Mouse (Mus musculus): ENCODE data around the gene Tcta. TPM values are rescaled to one million over a fixed set of nuclear protein-coding genes. Genes with fewer than 3 reads are reported as not detected.
A peak's percentile ranks its signal among the peaks of the same experiment; 100 is the strongest.

Gene Tcta
- polyA plus RNA-seq, 1 experiment: 10.5 TPM

- Histone ChIP-seq H3K4me3 (ENCODE audit: insufficient read depth, low read length) (peak overlapping the region; percentile 94), H3K27ac (ENCODE audit: insufficient read depth, low read depth, low read length) (peak overlapping the region; percentile 70), H3K4me1 (ENCODE audit: control insufficient read depth, insufficient read depth, low read length) (peaks cover 47% of the 10 kb centered on the region)
- TF ChIP-seq POLR2A (IDR thresholded peaks at IDR 0.05; ENCODE audit: borderline replicate concordance, low read depth, low read length): no peak
- TF ChIP-seq CTCF (IDR thresholded peaks at IDR 0.05; ENCODE audit: low read depth, low read length): no peak
Observed at GRCm38 (mm10) chr9:108263131-108263681, 42.8 kb downstream of the Tcta start.

GRCm38 (mm10) chr9:108262494-108263049 lies 43.4 kb downstream of the Tcta start:
- H3K27ac ChIP-seq (ENCODE audit: insufficient read depth, low read depth, low read length): no peak overlapping the region
- H3K4me1 ChIP-seq (ENCODE audit: control insufficient read depth, insufficient read depth, low read length): peaks cover 52% of the 10 kb centered on the region
- H3K4me3 ChIP-seq (ENCODE audit: insufficient read depth, low read length): peak overlapping the region; percentile 94
- no peak for TF ChIP-seq POLR2A (IDR thresholded peaks at IDR 0.05; ENCODE audit: borderline replicate concordance, low read depth, low read length)
- no peak for TF ChIP-seq CTCF (IDR thresholded peaks at IDR 0.05; ENCODE audit: low read depth, low read length)

GRCm38 (mm10) chr9:108261865-108262264 lies 44.1 kb downstream of the Tcta start:
- Histone ChIP-seq H3K4me1 (ENCODE audit: control insufficient read depth, insufficient read depth, low read length) (peaks cover 58% of the 10 kb centered on the region), H3K4me3 (ENCODE audit: insufficient read depth, low read length) (no peak overlapping the region), H3K27ac (ENCODE audit: insufficient read depth, low read depth, low read length) (no peak overlapping the region)
- TF ChIP-seq CTCF (IDR thresholded peaks at IDR 0.05; ENCODE audit: low read depth, low read length) (no peak), POLR2A (IDR thresholded peaks at IDR 0.05; ENCODE audit: borderline replicate concordance, low read depth, low read length) (no peak)

- H3K4me1 ChIP-seq (ENCODE audit: control insufficient read depth, insufficient read depth, low read length): peaks cover 59% of the 10 kb centered on the region
- TF ChIP-seq POLR2A (IDR thresholded peaks at IDR 0.05; ENCODE audit: borderline replicate concordance, low read depth, low read length): no peak
- TF ChIP-seq CTCF (IDR thresholded peaks at IDR 0.05; ENCODE audit: low read depth, low read length): no peak
Observed at GRCm38 (mm10) chr9:108260526-108260925, 45.4 kb downstream of the Tcta start.

More at GRCm38 (mm10) chr9:108260526-108260925, 45.4 kb downstream of the Tcta start:
- Histone ChIP-seq H3K27ac (ENCODE audit: insufficient read depth, low read depth, low read length) (peak overlapping the region; percentile 82), H3K4me3 (ENCODE audit: insufficient read depth, low read length) (no peak overlapping the region)

Other genes with a start within 250 kb of the Tcta start
- gene Mst1, start 225.7 kb downstream of the Tcta start, polyA plus RNA-seq (2012; ENCODE audit: insufficient read depth, insufficient read length, missing spikeins): not detected in 2 replicates
- gene Rnf123, start 222.8 kb downstream of the Tcta start, polyA plus RNA-seq (2012; ENCODE audit: insufficient read depth, insufficient read length, missing spikeins): 23.5 and 24.9 TPM in 2 replicates
- gene Apeh, start 211.6 kb downstream of the Tcta start, polyA plus RNA-seq (2012; ENCODE audit: insufficient read depth, insufficient read length, missing spikeins): 52.2 and 52.7 TPM in 2 replicates
- gene Bsn, start 115.8 kb downstream of the Tcta start, polyA plus RNA-seq (2012; ENCODE audit: insufficient read depth, insufficient read length, missing spikeins): 2.5 and 3.0 TPM in 2 replicates
- gene Dag1, start 42.2 kb downstream of the Tcta start, polyA plus RNA-seq (2012; ENCODE audit: insufficient read depth, insufficient read length, missing spikeins): 34.5 and 37.5 TPM in 2 replicates
- 13.5 and 15.3 TPM in 2 replicates for gene Nicn1, start 15.7 kb downstream of the Tcta start, polyA plus RNA-seq (2012; ENCODE audit: insufficient read depth, insufficient read length, missing spikeins)
- gene Amt, start 9.3 kb downstream of the Tcta start, polyA plus RNA-seq (2012; ENCODE audit: insufficient read depth, insufficient read length, missing spikeins): 4.5 and 6.5 TPM in 2 replicates
- gene Rhoa, start within 50 bp of the Tcta start, polyA plus RNA-seq (2012; ENCODE audit: insufficient read depth, insufficient read length, missing spikeins): 499 and 511 TPM in 2 replicates
- gene Gpx1, start 32.7 kb upstream of the Tcta start, polyA plus RNA-seq (2012; ENCODE audit: insufficient read depth, insufficient read length, missing spikeins): 531 and 533 TPM in 2 replicates
- gene Usp4, start 41.7 kb upstream of the Tcta start, polyA plus RNA-seq (2012; ENCODE audit: insufficient read depth, insufficient read length, missing spikeins): 70.1 and 70.9 TPM in 2 replicates
- gene 1700102P08Rik, start 86.6 kb upstream of the Tcta start, polyA plus RNA-seq (2012; ENCODE audit: insufficient read depth, insufficient read length, missing spikeins): not detected in 2 replicates
- gene Ccdc36, start 122.3 kb upstream of the Tcta start, polyA plus RNA-seq (2012; ENCODE audit: insufficient read depth, insufficient read length, missing spikeins): not detected in 2 replicates
- gene BC048562, start 130.3 kb upstream of the Tcta start, polyA plus RNA-seq (2012; ENCODE audit: insufficient read depth, insufficient read length, missing spikeins): not detected in 2 replicates
- 17.3 and 18.1 TPM in 2 replicates for gene Ccdc71, start 154.4 kb upstream of the Tcta start, polyA plus RNA-seq (2012; ENCODE audit: insufficient read depth, insufficient read length, missing spikeins)
- gene Klhdc8b, start 155.4 kb upstream of the Tcta start, polyA plus RNA-seq (2012; ENCODE audit: insufficient read depth, insufficient read length, missing spikeins): 3.6 and 6.2 TPM in 2 replicates
- gene Lamb2, start 173.6 kb upstream of the Tcta start, polyA plus RNA-seq (2012; ENCODE audit: insufficient read depth, insufficient read length, missing spikeins): 2.7 and 3.4 TPM in 2 replicates
- 86.8 and 87.1 TPM in 2 replicates for gene Usp19, start 184.4 kb upstream of the Tcta start, polyA plus RNA-seq (2012; ENCODE audit: insufficient read depth, insufficient read length, missing spikeins)
- gene Qars, start 201.5 kb upstream of the Tcta start, polyA plus RNA-seq (2012; ENCODE audit: insufficient read depth, insufficient read length, missing spikeins): 165 and 180 TPM in 2 replicates
- gene Qrich1, start 210.6 kb upstream of the Tcta start, polyA plus RNA-seq (2012; ENCODE audit: insufficient read depth, insufficient read length, missing spikeins): 73.6 and 80.9 TPM in 2 replicates

All from bone marrow macrophage, adult 2 months (primary cell).